In genomic region chr8:81483834-81484233, GRCm38 (mm10) we compare ENCODE assay signal across 30 mouse cellular contexts.
A peak's percentile ranks its signal among the peaks of the same experiment; 100 is the strongest.
DNase-seq lines count a peak whose midpoint lies in the region; ATAC-seq and TF ChIP-seq lines count a peak whose summit lies in the region.
"Had no signal": no experiment of that assay in that cellular context is flagged by ENCODE, and none has a peak within 500 bp of the region (broad histone marks: within the 10 kb centered on the region; RNA-seq: fewer than 3 reads in every experiment).

No protein-coding gene starts in this region.

- no peaks in the 10 kb centered on the region for H3K36me3 ChIP-seq in kidney, postnatal 0 days (ENCODE audit: insufficient read depth, low read length)
- H3K36me3 ChIP-seq in lung, embryonic 14.5 days (ENCODE audit: insufficient read depth) = no peaks in the 10 kb centered on the region
- H3K36me3 ChIP-seq in CH12.LX (replicated peaks in 1 of 2; ENCODE audit: control insufficient read depth in 1 of 2, insufficient read depth in 1 of 2, low read length in 1 of 2) = no peaks in the 10 kb centered on the region
- H3K36me3 ChIP-seq in thymus, adult 2 months (ENCODE audit: control insufficient read depth, insufficient read depth, low read length) = no peaks in the 10 kb centered on the region
- H3K36me3 ChIP-seq: embryonic facial prominence, embryonic 10.5 days; embryonic facial prominence, embryonic 13.5 days; forebrain, embryonic 12.5 days; forebrain, embryonic 15.5 days; heart, embryonic 10.5 days; heart, embryonic 13.5 days; hindbrain, embryonic 15.5 days had no signal

- TF ChIP-seq EP300 in CH12.LX (IDR thresholded peaks at IDR 0.05; ENCODE audit: low read length) = no peak

- no peak overlapping the region for H3K27ac ChIP-seq in kidney, postnatal 0 days
- no peak overlapping the region for H3K27ac ChIP-seq in lung, embryonic 14.5 days (ENCODE audit: low read depth)
- H3K27ac ChIP-seq in CH12.LX (ENCODE audit: insufficient read depth, low read depth) = no peak overlapping the region
- no peak overlapping the region for H3K27ac ChIP-seq in thymus, adult 2 months (ENCODE audit: control insufficient read depth, insufficient read depth, low read length)
- H3K27ac ChIP-seq: embryonic facial prominence, embryonic 10.5 days; embryonic facial prominence, embryonic 13.5 days; forebrain, embryonic 12.5 days; forebrain, embryonic 15.5 days; heart, adult 2 months; heart, embryonic 10.5 days; heart, embryonic 13.5 days; hindbrain, embryonic 15.5 days had no signal

- peak; percentile 19; the same call in 1 of the 2 replicates for TF ChIP-seq CTCF in kidney, postnatal 0 days (IDR thresholded peaks at IDR 0.05; ENCODE audit: low read depth)
- TF ChIP-seq CTCF in lung, embryonic 14.5 days (IDR thresholded peaks at IDR 0.05; ENCODE audit: low read depth) = peak; percentile 16; the same call in 1 of the 2 replicates
- peak in 1 of 2 experiments; percentile 47; a peak in 2 of 4 replicates for TF ChIP-seq CTCF in CH12.LX (conservative IDR thresholded peaks at IDR 0.05 in 1 of 2, IDR thresholded peaks at IDR 0.05 in 1 of 2; ENCODE audit: low read depth in 2 of 2, low read length in 2 of 2)
- TF ChIP-seq CTCF in Patski (IDR thresholded peaks at IDR 0.05) = peak; percentile 7
- TF ChIP-seq CTCF in thymus, adult 2 months (IDR thresholded peaks at IDR 0.05; ENCODE audit: borderline replicate concordance, control insufficient read depth, extremely low read depth, insufficient read depth, low read length, poor library complexity) = no peak

- peak; percentile 50 for TF ChIP-seq RAD21 in CH12.LX (IDR thresholded peaks at IDR 0.05; ENCODE audit: low read depth, low read length)

- no peaks in the 10 kb centered on the region for H3K4me1 ChIP-seq in kidney, postnatal 0 days (replicated peaks; ENCODE audit: insufficient read depth, low read length)
- no peaks in the 10 kb centered on the region for H3K4me1 ChIP-seq in lung, embryonic 14.5 days (ENCODE audit: insufficient read depth)
- H3K4me1 ChIP-seq in CH12.LX (ENCODE audit: control insufficient read depth in 1 of 2, insufficient read depth in 2 of 2) = no peaks in the 10 kb centered on the region
- no peaks in the 10 kb centered on the region for H3K4me1 ChIP-seq in thymus, adult 2 months (replicated peaks; ENCODE audit: control insufficient read depth, insufficient read depth, low read length)
- H3K4me1 ChIP-seq: embryonic facial prominence, embryonic 10.5 days; embryonic facial prominence, embryonic 13.5 days; forebrain, embryonic 12.5 days; forebrain, embryonic 15.5 days; heart, embryonic 10.5 days; hindbrain, embryonic 15.5 days had no signal

- H3K27me3 ChIP-seq in kidney, postnatal 0 days (ENCODE audit: insufficient read depth, low read length) = no peaks in the 10 kb centered on the region
- H3K27me3 ChIP-seq in lung, embryonic 14.5 days (ENCODE audit: insufficient read depth, low read length) = no peaks in the 10 kb centered on the region
- H3K27me3 ChIP-seq in CH12.LX (replicated peaks) = no peaks in the 10 kb centered on the region
- no peaks in the 10 kb centered on the region for H3K27me3 ChIP-seq in Patski
- no peaks in the 10 kb centered on the region for H3K27me3 ChIP-seq in thymus, adult 2 months (ENCODE audit: control insufficient read depth, insufficient read depth, low read length)
- H3K27me3 ChIP-seq: embryonic facial prominence, embryonic 13.5 days; forebrain, embryonic 12.5 days; forebrain, embryonic 15.5 days; heart, embryonic 13.5 days; hindbrain, embryonic 15.5 days had no signal

- CTCF ChIA-PET in Patski (lab: Charles Lee) = interaction anchor here (1.1 kb wide), 1 partner anchor 23 kb away, joined by 3 read pairs; no protein-coding TSS in a partner anchor

- no peak for ATAC-seq in kidney, postnatal 0 days (replicated peaks; ENCODE audit: low FRiP score, low read depth)
- ATAC-seq in lung, embryonic 14.5 days (ENCODE audit: insufficient read depth) = no peak
- ATAC-seq in Patski = no peak
- ATAC-seq: forebrain, embryonic 15.5 days; inflammation-experienced regulatory T-cells, adult 6 months had no signal

- no peak overlapping the region for H3K4me3 ChIP-seq in kidney, postnatal 0 days (replicated peaks; ENCODE audit: low read depth, low read length)
- no peak overlapping the region for H3K4me3 ChIP-seq in lung, embryonic 14.5 days (ENCODE audit: low read depth, low read length)
- no peak overlapping the region for H3K4me3 ChIP-seq in CH12.LX (replicated peaks in 1 of 3; ENCODE audit: low read depth in 2 of 3, low read length in 2 of 3, poor library complexity in 1 of 3)
- no peak overlapping the region for H3K4me3 ChIP-seq in thymus, adult 2 months (ENCODE audit: control insufficient read depth, insufficient read depth, low read length)
- H3K4me3 ChIP-seq: embryonic facial prominence, embryonic 10.5 days; embryonic facial prominence, embryonic 13.5 days; erythroblast, embryonic 14.5 days; forebrain, embryonic 12.5 days; forebrain, embryonic 15.5 days; heart, adult 2 months; heart, embryonic 10.5 days; heart, embryonic 13.5 days; hindbrain, embryonic 15.5 days had no signal

- in situ Hi-C loops in CH12.LX (cut with MboI; ENCODE audit: low pct_ligation_motif_present, low pct_unique_long_range_greater_than_20kb, low sequenced_read_pairs) (no loop called here), Patski (cut with MboI; ENCODE audit: low pct_unique_long_range_greater_than_20kb) (no loop called here)

- H3K79me2 ChIP-seq in CH12.LX (replicated peaks; ENCODE audit: control insufficient read depth, extremely low read depth, insufficient read depth, poor library complexity, severe bottlenecking) = no peaks in the 10 kb centered on the region

- dilution Hi-C loops in CH12.LX (cut with MboI; ENCODE audit: extremely low pct_ligation_motif_present, extremely low pct_unique_long_range_greater_than_20kb, low sequenced_read_pairs) = no loop called here

- POLR2A ChIA-PET in Patski (lab: Charles Lee) = no interaction called here

- no peak overlapping the region for H3K4me2 ChIP-seq in kidney, postnatal 0 days (ENCODE audit: low read length)
- H3K4me2 ChIP-seq in lung, embryonic 14.5 days = no peak overlapping the region
- H3K4me2 ChIP-seq in CH12.LX (ENCODE audit: insufficient read depth, low read depth, poor library complexity, severe bottlenecking) = no peak overlapping the region
- H3K4me2 ChIP-seq: embryonic facial prominence, embryonic 13.5 days; forebrain, embryonic 12.5 days; forebrain, embryonic 15.5 days; heart, embryonic 13.5 days; hindbrain, embryonic 15.5 days had no signal

- H3K9ac ChIP-seq in kidney, postnatal 0 days (ENCODE audit: low read depth, low read length) = no peak overlapping the region
- no peak overlapping the region for H3K9ac ChIP-seq in lung, embryonic 14.5 days
- H3K9ac ChIP-seq in CH12.LX (ENCODE audit: insufficient read depth, low read depth) = no peak overlapping the region
- H3K9ac ChIP-seq: embryonic facial prominence, embryonic 13.5 days; forebrain, embryonic 12.5 days; forebrain, embryonic 15.5 days; heart, embryonic 13.5 days; hindbrain, embryonic 15.5 days had no signal

- 100% methylated on average over 1 of the region's 1 CpGs for WGBS in kidney, postnatal 0 days
- WGBS in lung, embryonic 14.5 days = 74% methylated on average over 1 of the region's 1 CpGs
- WGBS in thymus, adult 2 months = 90% methylated on average over 1 of the region's 1 CpGs

- no peak for DNase-seq in kidney, postnatal 0 days (ENCODE audit: low spot score)
- DNase-seq in kidney, adult 11 months = no peak
- DNase-seq in lung, embryonic 14.5 days = no peak
- DNase-seq in lung, adult 18-20 months = no peak
- DNase-seq in CH12.LX (ENCODE audit: extremely low read depth) (no peak), Patski (ENCODE audit: low read depth, low spot score) (no peak)
- DNase-seq in urinary bladder, adult 2 months (ENCODE audit: low spot score) = no peak
- no peak for DNase-seq in thymus, adult 2 months
- DNase-seq: adrenal gland, adult 2 months; adrenal gland, postnatal 14 days; B cell, adult 2 months; cerebellum, adult 11 months; cerebellum, adult 2 months; cerebellum, adult 9-11 months; cerebellum, postnatal 25 days; embryo, embryonic 11 days; gastrocnemius, postnatal 10 days; gastrocnemius, postnatal 36 days; heart, adult 2 months; heart, postnatal 14 days; heart, postnatal 4 days had no signal

- no peak for TF ChIP-seq POLR2A in CH12.LX (IDR thresholded peaks at IDR 0.05; ENCODE audit: low read depth, low read length)
- no peak for TF ChIP-seq POLR2A in thymus, adult 2 months (IDR thresholded peaks at IDR 0.05; ENCODE audit: control insufficient read depth, extremely low read depth, insufficient read depth, low read length, poor library complexity)

- no peaks in the 10 kb centered on the region for H3K9me3 ChIP-seq in kidney, postnatal 0 days (replicated peaks; ENCODE audit: low read length)
- no peaks in the 10 kb centered on the region for H3K9me3 ChIP-seq in lung, embryonic 14.5 days (ENCODE audit: low read depth, low read length)
- no peaks in the 10 kb centered on the region for H3K9me3 ChIP-seq in CH12.LX (replicated peaks; ENCODE audit: low read length)
- H3K9me3 ChIP-seq: embryonic facial prominence, embryonic 10.5 days; embryonic facial prominence, embryonic 13.5 days; forebrain, embryonic 12.5 days; forebrain, embryonic 15.5 days; heart, embryonic 10.5 days; heart, embryonic 13.5 days; hindbrain, embryonic 15.5 days had no signal

TF ChIP-seq in CH12.LX, 34 proteins besides CTCF, POLR2A, EP300 and RAD21:
- TF ChIP-seq ZC3H11A (IDR thresholded peaks at IDR 0.05; ENCODE audit: low read depth, low read length) = no peak; the same call in 1 of the 2 replicates
- TF ChIP-seq USF2 (conservative IDR thresholded peaks at IDR 0.05; ENCODE audit: low read depth, low read length) = no peak
- TF ChIP-seq MAZ (IDR thresholded peaks at IDR 0.05; ENCODE audit: low read depth, low read length) = no peak
- TF ChIP-seq CHD2 (IDR thresholded peaks at IDR 0.05; ENCODE audit: low read length) = no peak
- no peak for TF ChIP-seq IRF4 (IDR thresholded peaks at IDR 0.05; ENCODE audit: low read depth, low read length)
- no peak for TF ChIP-seq JUN (IDR thresholded peaks at IDR 0.05; ENCODE audit: insufficient read depth, low read depth, low read length)
- no peak for TF ChIP-seq TBP (conservative IDR thresholded peaks at IDR 0.05; ENCODE audit: low read depth, low read length)
- peak; percentile 52 for TF ChIP-seq SMC3 (IDR thresholded peaks at IDR 0.05; ENCODE audit: low read depth, low read length)
